Mouse (Mus musculus): ENCODE data around the gene Capn8. TPM values are rescaled to one million over a fixed set of nuclear protein-coding genes. Genes with fewer than 3 reads are reported as not detected.

Capn8 gene
- total RNA-seq, 1 experiment from 2014 or later: not detected

DNA sequence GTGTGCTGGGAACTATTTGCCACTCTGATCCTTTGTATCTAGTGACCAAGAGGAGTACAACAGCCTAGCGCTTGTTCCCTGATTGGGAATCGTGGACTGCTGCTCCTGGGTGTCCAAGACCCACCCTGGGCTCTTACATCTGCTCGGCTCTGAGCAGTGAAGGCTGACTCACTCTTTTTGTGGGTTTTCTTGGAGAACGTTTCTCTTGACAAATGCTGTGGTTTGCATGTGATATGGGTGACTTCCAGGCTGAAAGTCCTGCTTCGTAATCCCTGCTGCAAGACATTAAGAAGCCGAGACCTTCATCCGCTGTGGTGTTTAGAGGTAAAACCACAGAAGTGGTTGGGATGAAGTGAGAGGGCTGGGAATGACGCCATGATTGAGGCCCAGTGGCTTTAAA lies 21.7 kb upstream of the Capn8 start:
- no peak for ATAC-seq (ENCODE audit: extremely low read depth, insufficient number of reproducible peaks, low FRiP score, poor library complexity, severe bottlenecking)

DNA sequence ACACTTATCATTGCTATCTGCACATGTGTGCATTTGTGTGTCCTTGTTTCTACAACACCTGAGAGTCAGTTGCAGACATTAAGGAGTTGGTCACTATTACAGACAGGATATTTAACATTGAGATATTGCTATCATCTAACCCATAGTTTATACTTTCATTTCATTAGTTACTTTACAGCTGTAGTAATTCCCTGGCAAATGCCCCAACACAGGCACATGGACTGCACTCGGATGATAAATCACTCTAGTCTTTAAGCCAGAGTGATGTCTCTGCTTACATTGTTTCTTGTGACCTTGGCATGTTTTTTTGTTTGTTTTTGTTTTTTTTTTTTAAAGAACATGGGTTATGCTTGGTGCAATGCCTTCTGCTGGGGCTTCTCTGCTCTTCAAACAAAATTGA lies 20.9 kb upstream of the Capn8 start:
- no peak for ATAC-seq (ENCODE audit: extremely low read depth, insufficient number of reproducible peaks, low FRiP score, poor library complexity, severe bottlenecking)

DNA sequence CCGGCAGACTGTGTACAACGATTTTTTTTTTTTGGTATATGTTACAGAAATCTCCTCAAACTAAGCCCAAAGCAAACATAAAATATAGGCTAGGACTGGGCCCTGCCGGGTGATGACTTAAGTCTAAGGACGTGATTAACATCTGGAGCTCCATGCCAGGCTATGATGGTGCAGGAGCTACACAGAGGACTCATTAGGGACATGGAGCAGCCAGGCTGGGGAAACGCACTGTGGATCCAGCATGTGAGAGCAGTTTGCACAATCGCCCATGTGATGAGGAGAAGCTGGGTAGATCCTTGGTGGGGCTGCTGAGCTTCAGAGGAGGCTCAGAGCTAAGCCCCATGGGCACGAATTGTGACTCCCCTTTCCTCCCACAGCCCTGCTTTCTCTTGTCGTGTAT lies 14.0 kb upstream of the Capn8 start:
- no peak for ATAC-seq (ENCODE audit: extremely low read depth, insufficient number of reproducible peaks, low FRiP score, poor library complexity, severe bottlenecking)

- no peak for ATAC-seq (ENCODE audit: extremely low read depth, insufficient number of reproducible peaks, low FRiP score, poor library complexity, severe bottlenecking)
Observed at GRCm38 (mm10) chr1:182553649-182554375, 11.0 kb upstream of the Capn8 start.

DNA sequence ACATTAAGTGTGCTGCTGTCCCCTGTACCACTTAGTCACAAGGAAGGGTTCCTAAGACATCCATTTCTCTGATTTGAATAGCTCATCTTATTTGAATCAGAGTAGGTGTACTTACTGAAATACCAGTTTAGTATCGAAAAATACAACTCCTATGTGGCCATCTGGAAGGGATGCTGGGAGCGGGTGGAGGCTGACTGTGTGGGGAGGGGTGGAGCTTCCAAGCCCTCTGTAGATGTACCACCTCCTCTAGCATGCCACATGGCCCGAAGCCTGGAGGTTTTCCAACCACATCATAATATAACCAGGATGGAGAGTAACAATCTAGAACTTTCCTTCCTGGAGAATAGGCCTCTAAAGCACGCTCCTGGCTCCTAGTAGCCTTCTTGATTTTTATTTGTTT lies 6.5 kb upstream of the Capn8 start:
- no peak for ATAC-seq (ENCODE audit: extremely low read depth, insufficient number of reproducible peaks, low FRiP score, poor library complexity, severe bottlenecking)

GRCm38 (mm10) chr1:182559530-182559929 lies 5.3 kb upstream of the Capn8 start:
- no peak for ATAC-seq (ENCODE audit: extremely low read depth, insufficient number of reproducible peaks, low FRiP score, poor library complexity, severe bottlenecking)

- ATAC-seq (ENCODE audit: extremely low read depth, insufficient number of reproducible peaks, low FRiP score, poor library complexity, severe bottlenecking): no peak
Observed at GRCm38 (mm10) chr1:182560390-182561098, 4.3 kb upstream of the Capn8 start.

- ATAC-seq (ENCODE audit: extremely low read depth, insufficient number of reproducible peaks, low FRiP score, poor library complexity, severe bottlenecking): no peak
Observed at GRCm38 (mm10) chr1:182561945-182562514, 2.8 kb upstream of the Capn8 start.

GRCm38 (mm10) chr1:182562576-182563370 lies 2.0 kb upstream of the Capn8 start:
- ATAC-seq (ENCODE audit: extremely low read depth, insufficient number of reproducible peaks, low FRiP score, poor library complexity, severe bottlenecking): no peak

- no peak for ATAC-seq (ENCODE audit: extremely low read depth, insufficient number of reproducible peaks, low FRiP score, poor library complexity, severe bottlenecking)
Observed at GRCm38 (mm10) chr1:182565351-182565835, 586 bp downstream of the Capn8 start.

GRCm38 (mm10) chr1:182571148-182571547 lies 6.3 kb downstream of the Capn8 start:
- ATAC-seq (ENCODE audit: extremely low read depth, insufficient number of reproducible peaks, low FRiP score, poor library complexity, severe bottlenecking): no peak

DNA sequence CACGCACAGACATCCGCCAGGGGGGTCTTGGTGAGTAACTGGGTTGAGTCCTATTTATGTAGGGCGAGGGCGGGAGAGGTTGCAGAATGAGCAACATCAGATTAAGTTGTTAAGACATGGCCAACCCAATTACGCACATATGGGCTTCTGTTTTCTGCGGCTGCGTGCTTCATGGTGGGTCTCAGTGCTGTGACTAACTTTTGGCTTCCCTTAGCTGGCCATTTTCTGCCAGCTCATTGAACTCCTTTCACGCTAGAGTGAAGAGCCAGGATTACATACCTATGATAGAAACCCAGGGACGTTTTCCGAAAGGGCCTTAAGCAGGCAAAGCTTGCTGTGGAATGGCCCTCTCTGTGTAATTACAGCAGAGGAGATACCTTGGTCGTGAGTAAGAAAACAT lies 7.2 kb downstream of the Capn8 start:
- no peak for ATAC-seq (ENCODE audit: extremely low read depth, insufficient number of reproducible peaks, low FRiP score, poor library complexity, severe bottlenecking)

- no peak for ATAC-seq (ENCODE audit: extremely low read depth, insufficient number of reproducible peaks, low FRiP score, poor library complexity, severe bottlenecking)
Observed at GRCm38 (mm10) chr1:182573856-182574665, 9.3 kb downstream of the Capn8 start.

DNA sequence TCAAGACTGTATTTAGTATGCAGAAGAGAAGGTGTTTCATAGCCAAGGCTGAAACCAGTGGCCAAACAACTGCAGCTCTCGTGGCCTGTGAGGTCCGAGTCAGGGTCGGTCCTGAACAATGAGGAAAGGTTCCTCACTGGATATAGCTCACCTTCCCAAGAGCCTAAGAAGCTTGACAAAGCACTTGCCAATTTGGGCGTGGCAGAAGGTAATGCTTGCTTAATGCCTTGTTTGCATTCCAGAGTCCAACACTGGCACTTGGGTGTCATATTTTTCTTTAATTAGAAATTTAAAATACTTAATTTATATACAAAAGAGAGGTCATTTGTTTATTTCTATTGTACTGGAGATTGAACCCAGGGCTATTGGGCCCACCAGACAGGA lies 9.9 kb downstream of the Capn8 start:
- no peak for ATAC-seq (ENCODE audit: extremely low read depth, insufficient number of reproducible peaks, low FRiP score, poor library complexity, severe bottlenecking)

GRCm38 (mm10) chr1:182584169-182584568 lies 19.4 kb downstream of the Capn8 start:
- no peak for ATAC-seq (ENCODE audit: extremely low read depth, insufficient number of reproducible peaks, low FRiP score, poor library complexity, severe bottlenecking)

- ATAC-seq (ENCODE audit: extremely low read depth, insufficient number of reproducible peaks, low FRiP score, poor library complexity, severe bottlenecking): no peak
Observed at GRCm38 (mm10) chr1:182585162-182585840, 20.5 kb downstream of the Capn8 start.

- no peak for ATAC-seq (ENCODE audit: extremely low read depth, insufficient number of reproducible peaks, low FRiP score, poor library complexity, severe bottlenecking)
Observed at GRCm38 (mm10) chr1:182587706-182588105, 22.9 kb downstream of the Capn8 start.

DNA sequence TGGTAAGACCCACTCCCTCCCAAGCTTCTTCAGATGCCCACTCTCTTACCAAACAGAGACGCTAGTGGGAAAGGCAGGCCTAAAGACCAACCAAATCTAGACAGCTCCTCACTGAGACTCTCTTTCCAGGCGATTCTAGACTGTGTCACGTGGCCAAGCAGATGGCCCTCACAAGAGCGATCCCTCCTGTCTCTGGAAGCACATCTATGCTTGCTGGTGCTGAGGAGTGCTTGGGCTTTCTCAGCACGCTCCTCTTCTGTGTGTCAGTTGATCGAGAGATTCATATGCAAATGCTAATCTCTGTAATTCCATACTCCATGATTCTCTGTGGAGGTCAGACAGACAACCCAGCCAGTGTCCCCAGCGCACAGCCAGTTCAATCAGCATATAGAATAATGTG lies 26.7 kb downstream of the Capn8 start:
- no peak for ATAC-seq (ENCODE audit: extremely low read depth, insufficient number of reproducible peaks, low FRiP score, poor library complexity, severe bottlenecking)
